Mouse (Mus musculus) 416B (cell line): ENCODE results near the gene Ccno.

Source experiments
- DNase-seq: peaks from one replicate; pipeline ENCODE4 v3.0.0; 2011; ENCODE audit warnings: low read depth

Ccno gene

DNA sequence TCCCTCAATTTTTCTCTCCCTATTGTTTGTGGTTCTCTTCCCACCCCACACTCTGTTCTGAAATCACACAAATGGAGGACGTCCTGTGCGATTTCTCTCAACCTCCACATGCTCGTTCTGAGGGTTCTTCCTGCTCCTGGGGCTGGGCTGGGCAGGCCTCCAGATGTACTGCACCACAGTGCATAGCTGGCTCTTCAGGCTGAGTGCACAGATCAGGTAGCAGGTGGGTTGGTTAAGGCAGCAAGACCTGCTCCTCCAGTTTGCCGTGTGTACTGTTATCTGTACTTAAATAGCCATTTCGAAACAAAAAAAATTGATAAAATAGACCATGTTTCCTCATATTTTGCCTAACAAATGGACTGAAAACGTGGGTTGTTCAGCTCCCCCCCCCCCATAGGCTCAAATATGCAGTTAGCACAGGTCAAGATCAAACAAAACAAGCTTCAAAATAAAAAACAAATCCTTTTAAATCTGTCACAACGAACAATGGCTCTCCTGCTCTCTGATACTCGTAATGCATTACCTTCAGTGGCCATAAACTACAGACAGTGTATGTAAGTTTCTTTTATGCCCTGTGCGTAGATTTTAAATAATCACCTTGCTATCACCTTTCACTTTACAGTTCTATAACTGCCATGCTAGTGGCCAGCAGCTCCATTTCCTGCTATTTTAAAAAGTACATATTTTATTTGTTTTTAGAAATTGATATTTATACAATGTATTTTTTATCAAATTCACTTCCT is 13.1 kb downstream of the Ccno start:
- DNase-seq = no peak

GRCm38 (mm10) chr13:113012683-113013082 is 25.1 kb downstream of the Ccno start:
- no peak for DNase-seq

GRCm38 (mm10) chr13:113013174-113013953 is 25.8 kb downstream of the Ccno start:
- peak; percentile 65 for DNase-seq

DNA sequence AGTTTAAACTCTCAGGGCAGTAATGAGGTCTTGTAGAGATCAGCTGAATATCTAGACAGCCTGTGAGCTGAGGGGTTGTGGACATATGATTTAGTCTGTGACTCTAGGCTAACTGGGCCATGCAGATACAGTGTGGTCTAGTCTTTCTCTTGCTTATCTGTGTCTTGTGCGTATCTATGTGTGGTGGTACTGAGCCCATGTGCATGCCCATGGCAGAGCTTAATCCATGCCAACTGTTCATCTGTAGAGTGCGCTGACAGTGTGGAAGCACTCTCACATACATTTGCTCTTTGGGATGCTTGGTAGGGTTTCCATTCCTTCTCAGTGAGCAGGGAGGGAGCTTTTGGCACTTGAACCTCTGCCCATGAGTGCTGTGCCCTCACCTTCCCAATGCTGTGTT is 33.9 kb downstream of the Ccno start:
- DNase-seq = no peak

DNA sequence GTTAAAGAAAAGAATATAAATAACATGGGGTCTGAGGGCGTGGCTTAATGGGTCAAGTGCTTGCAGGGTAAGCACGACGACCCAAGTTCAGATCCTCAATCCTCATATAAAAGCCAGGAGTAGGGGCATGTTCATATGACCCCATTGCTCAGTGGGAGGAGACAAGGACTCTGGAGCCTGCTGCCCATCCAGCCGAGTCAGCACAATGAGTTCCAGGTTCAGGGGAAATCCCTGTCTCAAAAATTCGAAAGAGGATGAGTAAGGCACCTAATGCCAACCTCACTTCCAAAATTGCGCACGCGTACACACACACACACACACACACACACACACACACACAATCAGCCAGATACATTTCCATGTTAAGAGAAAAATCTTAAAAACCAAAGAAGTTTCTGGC is 34.9 kb downstream of the Ccno start:
- no peak for DNase-seq

GRCm38 (mm10) chr13:113023274-113024143 is 35.9 kb downstream of the Ccno start:
- DNase-seq = no peak

DNA sequence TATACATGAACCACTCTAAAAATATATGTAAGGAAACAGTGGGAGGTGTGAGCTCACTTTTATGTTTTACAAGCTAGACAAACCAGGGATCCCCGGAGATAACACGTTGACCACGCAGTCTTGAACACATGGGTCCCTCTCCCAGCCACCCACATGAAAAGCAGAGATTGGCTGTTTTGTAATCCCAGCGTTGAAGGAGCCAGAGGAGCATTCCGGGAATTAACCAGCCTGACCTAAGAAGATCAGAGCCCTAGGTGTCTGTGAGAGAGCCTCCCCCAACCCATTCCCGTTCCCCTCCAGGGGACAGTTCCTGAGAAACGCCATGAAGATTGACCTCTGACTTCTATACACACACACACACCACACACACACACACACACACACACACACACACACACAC is 43.7 kb downstream of the Ccno start:
- no peak for DNase-seq

DNA sequence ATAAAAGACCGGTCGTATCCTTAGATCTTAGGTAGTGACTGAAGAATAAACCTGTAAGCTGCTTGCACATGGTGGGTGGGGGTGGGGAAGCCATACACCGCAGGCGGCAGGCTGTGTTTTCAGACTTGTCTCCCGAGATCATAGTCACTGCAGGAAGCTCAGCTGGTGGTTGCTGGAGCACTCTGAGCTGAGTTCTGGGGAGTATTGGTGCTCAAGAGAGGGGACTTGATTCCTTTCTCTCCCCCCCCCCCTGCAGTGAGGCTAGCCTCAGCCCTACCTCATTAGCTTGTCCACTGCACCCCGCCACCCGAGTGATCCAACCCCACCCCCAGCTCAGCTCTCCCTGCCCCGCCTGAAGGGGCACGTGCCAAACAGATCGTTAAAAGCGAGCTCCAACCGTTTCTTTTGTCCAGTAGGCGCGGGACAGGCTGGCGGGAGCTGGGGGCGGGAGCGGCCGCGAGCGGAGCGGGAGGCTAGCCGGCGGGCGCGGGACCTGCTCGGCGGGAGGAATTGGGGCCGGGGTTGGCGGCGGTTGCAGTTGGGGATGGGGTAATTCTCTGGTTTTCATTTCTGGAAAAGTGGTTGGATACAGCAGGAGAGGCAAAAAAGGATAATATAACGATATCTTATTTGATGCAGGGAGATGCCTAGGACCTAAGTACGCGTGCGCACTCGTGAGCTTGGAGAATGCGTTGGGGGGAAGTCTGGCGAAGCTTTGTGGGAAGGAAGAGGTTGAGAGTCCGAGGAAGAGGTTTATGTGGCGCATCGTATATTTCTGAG is 44.4 kb downstream of the Ccno start:
- DNase-seq = no peak

DNA sequence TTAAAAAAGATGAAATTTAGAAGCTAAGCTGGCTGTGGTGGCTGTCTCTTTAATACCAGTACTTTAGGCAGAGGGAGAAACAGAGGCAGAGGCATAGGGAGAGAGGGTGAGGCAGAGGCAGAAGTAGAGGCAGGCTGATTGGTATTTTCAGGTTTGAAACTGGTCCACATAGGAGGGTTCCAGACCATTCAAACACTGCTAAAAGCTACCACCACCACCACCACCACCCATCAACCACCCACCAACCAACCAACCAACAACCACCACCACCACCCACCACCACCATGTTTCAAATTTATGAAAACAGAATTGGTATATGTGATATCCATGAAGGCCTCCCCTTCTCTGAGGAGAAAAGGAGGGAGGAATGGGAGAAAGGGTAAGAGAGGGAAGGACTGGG is 45.2 kb downstream of the Ccno start:
- DNase-seq = no peak

DNA sequence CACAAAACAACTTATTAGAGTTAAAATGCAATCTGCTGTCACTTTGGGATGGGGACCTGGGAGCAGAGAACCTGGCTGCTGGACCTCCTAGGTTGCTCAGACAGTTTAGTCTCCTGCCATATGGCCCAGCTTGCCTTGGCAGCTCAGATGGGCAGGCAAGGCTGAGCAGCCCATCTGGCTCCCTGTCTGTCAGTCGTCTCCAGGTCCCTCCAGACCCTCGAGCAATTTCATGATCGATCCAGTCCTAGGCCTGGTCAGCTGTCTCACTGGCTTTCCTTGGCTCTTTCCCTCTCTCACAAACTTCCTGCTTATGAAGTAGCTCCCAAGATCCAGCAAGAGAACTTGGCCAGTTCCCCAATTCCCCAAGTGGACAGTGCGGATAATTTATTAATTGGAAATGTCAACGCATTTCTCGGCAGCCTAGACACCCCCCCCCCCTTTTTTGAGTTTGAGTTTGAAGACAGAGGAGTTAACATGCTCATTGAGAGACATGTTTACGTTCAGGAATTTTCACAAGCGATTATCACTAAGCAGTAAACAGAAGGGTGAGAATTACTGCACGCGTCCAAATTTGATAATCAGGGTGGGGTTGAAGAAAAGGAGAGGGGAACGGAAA is 46.8 kb downstream of the Ccno start:
- no peak for DNase-seq

GRCm38 (mm10) chr13:113034950-113035421 is 47.4 kb downstream of the Ccno start, which contains the start of gene Cdc20b:
TSS of gene Cdc20b (plus strand) at chr13:113035111.
- DNase-seq = no peak

DNA sequence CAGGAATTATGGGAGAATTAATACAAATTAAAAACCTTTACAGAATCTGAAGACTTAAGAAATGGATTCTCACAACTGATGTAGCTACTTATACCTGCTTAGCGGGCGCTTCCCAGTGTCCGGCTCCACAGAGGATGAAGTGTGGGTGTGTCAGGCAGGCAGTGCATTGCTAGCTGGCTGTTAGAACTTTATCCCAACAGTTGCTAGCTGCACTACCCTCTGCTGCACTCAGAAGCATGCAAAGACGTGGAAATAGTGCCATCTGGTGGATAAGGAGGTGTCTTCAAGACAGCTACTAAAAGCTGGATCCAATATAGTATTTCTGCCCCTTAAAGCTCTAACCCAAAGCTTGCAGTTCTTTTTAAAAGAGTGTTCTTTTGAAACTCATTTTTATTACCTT is 48.2 kb downstream of the Ccno start:
- peak; percentile 82 for DNase-seq
